Mouse (Mus musculus) hindbrain, embryonic 16.5 days (tissue): Measurements from ENCODE around the gene Sppl2b. TPM values are rescaled to one million over a fixed set of nuclear protein-coding genes. Genes with fewer than 3 reads are reported as not detected.

Experiments used
- ATAC-seq: fragments of 200-750 bp; cut with Nextera tagmentation; 2 replicates; pipeline ENCODE4 v1.8.0; 2017; ENCODE audit warnings: moderate TSS enrichment, moderate library complexity
- H3K27ac ChIP-seq: fragments of 300-500 bp; sonication (generic); 2 replicates; pipeline ENCODE4 v1.5.1; 2014; ENCODE audit warnings: low read depth, mild to moderate bottlenecking, control low read depth, low read length, moderate library complexity
- H3K27me3 ChIP-seq: fragments of 300-500 bp; sonication (generic); replicated peaks from 2 replicates; pipeline ENCODE4 v1.6.1; 2014; ENCODE audit warnings: low read length; ENCODE audit not compliant: control insufficient read depth, insufficient read depth
- H3K36me3 ChIP-seq: fragments of 300-500 bp; sonication (generic); 2 replicates; pipeline ENCODE4 v1.6.1; 2014; ENCODE audit warnings: mild to moderate bottlenecking, low read length, moderate library complexity, mixed read lengths; ENCODE audit not compliant: control insufficient read depth, insufficient read depth
- H3K4me1 ChIP-seq: fragments of 300-500 bp; sonication (generic); 2 replicates; pipeline ENCODE4 v1.6.1; 2014; ENCODE audit warnings: low read depth, low read length; ENCODE audit not compliant: control insufficient read depth, insufficient read depth
- H3K4me2 ChIP-seq: fragments of 300-500 bp; sonication (generic); 2 replicates; pipeline ENCODE4 v1.6.1; 2014; ENCODE audit warnings: mild to moderate bottlenecking, low read length, control low read depth, moderate library complexity
- H3K4me3 ChIP-seq: fragments of 300-500 bp; sonication (generic); 2 replicates; pipeline ENCODE4 v1.5.1; 2014; ENCODE audit warnings: mild to moderate bottlenecking, low read length, control low read depth, moderate library complexity
- H3K9ac ChIP-seq: fragments of 300-500 bp; sonication (generic); 2 replicates; pipeline ENCODE4 v1.6.1; 2014; ENCODE audit warnings: low read depth, mild to moderate bottlenecking, control low read depth, low read length, moderate library complexity
- H3K9me3 ChIP-seq: fragments of 300-500 bp; sonication (generic); 2 replicates; pipeline ENCODE4 v1.6.1; 2014; ENCODE audit warnings: mild to moderate bottlenecking, low read length, moderate library complexity; ENCODE audit not compliant: control insufficient read depth
- WGBS: fragments of 180-500 bp; shearing (Covaris S2); extraction: QIAGEN DNeasy Blood & Tissue Kit; methylation state at CpG from one replicate; pipeline ENCODE4 v1.1.7; 2014; 5-methylcytosine and 5-hydroxymethylcytosine counted together
- polyA plus RNA-seq: library from polyadenylated mRNA; unstranded; fragments of >200 nt; fragmentation: Nextera tagmentation; extraction: Ambion mirVana; gene quantifications from 2 replicates; pipeline ENCODE4 v1.2.1, GENCODE M21; 2015

Gene Sppl2b
- polyA plus RNA-seq, 1 experiment from 2014 or later: 92.4 TPM

- Histone ChIP-seq H3K4me3 (no peak overlapping the region), H3K4me2 (no peak overlapping the region; the same call in 1 of the 2 replicates), H3K9ac (no peak overlapping the region), H3K4me1 (peaks cover 13% of the 10 kb centered on the region), H3K27ac (no peak overlapping the region), H3K27me3 (peaks cover 15% of the 10 kb centered on the region), H3K36me3 (no peaks in the 10 kb centered on the region), H3K9me3 (no peaks in the 10 kb centered on the region)
- no peak for ATAC-seq
- WGBS: 79% methylated on average over 15 of the region's 15 CpGs
Observed at GRCm38 (mm10) chr10:80842334-80842733, 12.7 kb upstream of the Sppl2b start.

- WGBS: 8% methylated on average over 32 of the region's 32 CpGs
- Histone ChIP-seq H3K27ac (no peak overlapping the region; the same call in 1 of the 2 replicates), H3K4me2 (peak overlapping the region; percentile 84), H3K9me3 (no peaks in the 10 kb centered on the region), H3K27me3 (peaks cover 15% of the 10 kb centered on the region), H3K9ac (peak overlapping the region; percentile 74), H3K4me3 (peak overlapping the region; percentile 68), H3K36me3 (no peaks in the 10 kb centered on the region), H3K4me1 (peaks cover 13% of the 10 kb centered on the region)
- ATAC-seq: peak; percentile 40
Observed at GRCm38 (mm10) chr10:80843087-80843930, 11.8 kb upstream of the Sppl2b start.

GRCm38 (mm10) chr10:80843931-80844547 is 11.0 kb upstream of the Sppl2b start, which contains the start of gene Lingo3:
Gene Lingo3, minus strand, starts transcription at chr10:80844039.
- Histone ChIP-seq H3K27ac (no peak within 1 kb of the TSS; the same call in 1 of the 2 replicates), H3K4me2 (peak within 1 kb of the TSS; percentile 84), H3K27me3 (peaks cover 15% of the 10 kb centered on the region), H3K4me1 (peaks cover 13% of the 10 kb centered on the region), H3K9ac (peak within 1 kb of the TSS; percentile 74), H3K9me3 (no peaks in the 10 kb centered on the region), H3K4me3 (peak within 1 kb of the TSS; percentile 68), H3K36me3 (no peaks in the 10 kb centered on the region)
- peak; percentile 56 for ATAC-seq
- WGBS: 4% methylated on average over 30 of the region's 51 CpGs

GRCm38 (mm10) chr10:80845055-80845693 is 9.9 kb upstream of the Sppl2b start:
- WGBS: 54% methylated on average over 8 of the region's 8 CpGs
- ATAC-seq: no peak
- peaks cover 15% of the 10 kb centered on the region for H3K27me3 ChIP-seq
- H3K9me3 ChIP-seq: no peaks in the 10 kb centered on the region
- H3K27ac ChIP-seq: no peak overlapping the region
- no peak overlapping the region for H3K4me3 ChIP-seq
- peaks cover 13% of the 10 kb centered on the region for H3K4me1 ChIP-seq
- H3K36me3 ChIP-seq: no peaks in the 10 kb centered on the region
- H3K9ac ChIP-seq: no peak overlapping the region
- no peak overlapping the region for H3K4me2 ChIP-seq

- Histone ChIP-seq H3K27me3 (peaks cover 15% of the 10 kb centered on the region), H3K9me3 (no peaks in the 10 kb centered on the region), H3K4me2 (no peak overlapping the region), H3K4me3 (no peak overlapping the region), H3K36me3 (no peaks in the 10 kb centered on the region), H3K27ac (no peak overlapping the region), H3K9ac (no peak overlapping the region), H3K4me1 (peaks cover 13% of the 10 kb centered on the region)
- no peak for ATAC-seq
- 86% methylated on average over 12 of the region's 12 CpGs for WGBS
Observed at GRCm38 (mm10) chr10:80845732-80846131, 9.3 kb upstream of the Sppl2b start.

- 13% methylated on average over 10 of the region's 10 CpGs for WGBS
- Histone ChIP-seq H3K9ac (no peak overlapping the region), H3K9me3 (no peaks in the 10 kb centered on the region), H3K4me1 (peaks cover 9% of the 10 kb centered on the region), H3K27me3 (peaks cover 9% of the 10 kb centered on the region), H3K4me2 (no peak overlapping the region), H3K36me3 (peaks cover 21% of the 10 kb centered on the region), H3K27ac (no peak overlapping the region), H3K4me3 (no peak overlapping the region)
- no peak for ATAC-seq
Observed at GRCm38 (mm10) chr10:80848571-80848970, 6.5 kb upstream of the Sppl2b start.

GRCm38 (mm10) chr10:80855749-80856073 is 636 bp downstream of the Sppl2b start:
- no peak overlapping the region for H3K27ac ChIP-seq
- ATAC-seq: no peak
- peak overlapping the region; percentile 76 for H3K4me3 ChIP-seq
- 25% methylated on average over 11 of the region's 11 CpGs for WGBS
- peaks cover 37% of the 10 kb centered on the region for H3K4me1 ChIP-seq
- H3K36me3 ChIP-seq: peaks cover 21% of the 10 kb centered on the region
- H3K4me2 ChIP-seq: peak overlapping the region; percentile 98
- H3K27me3 ChIP-seq: no peaks in the 10 kb centered on the region
- H3K9ac ChIP-seq: peak overlapping the region; percentile 89
- no peaks in the 10 kb centered on the region for H3K9me3 ChIP-seq

- Histone ChIP-seq H3K4me3 (peak overlapping the region; percentile 76), H3K9me3 (no peaks in the 10 kb centered on the region), H3K27me3 (no peaks in the 10 kb centered on the region), H3K36me3 (peaks cover 16% of the 10 kb centered on the region), H3K9ac (peak overlapping the region; percentile 89; the same call in 1 of the 2 replicates), H3K4me1 (peaks cover 37% of the 10 kb centered on the region), H3K4me2 (peak overlapping the region; percentile 98), H3K27ac (0 out of 2 replicates have a peak overlapping the region, but pooled peaks have one; percentile 19)
- no peak for ATAC-seq
- WGBS: 71% methylated on average over 3 of the region's 3 CpGs
Observed at GRCm38 (mm10) chr10:80856267-80856666, 1.2 kb downstream of the Sppl2b start.

- Histone ChIP-seq H3K27me3 (no peaks in the 10 kb centered on the region), H3K9ac (peak overlapping the region; percentile 38), H3K27ac (peak overlapping the region; percentile 39; the same call in 1 of the 2 replicates), H3K4me2 (peak overlapping the region; percentile 98), H3K4me1 (peaks cover 37% of the 10 kb centered on the region), H3K36me3 (peaks cover 12% of the 10 kb centered on the region), H3K9me3 (no peaks in the 10 kb centered on the region), H3K4me3 (no peak overlapping the region)
- ATAC-seq: no peak
- WGBS: 78% methylated on average over 5 of the region's 5 CpGs
Observed at GRCm38 (mm10) chr10:80856908-80857307, 1.8 kb downstream of the Sppl2b start.
